Mouse (Mus musculus) right cerebral cortex, postnatal 14 days (tissue): ENCODE measurements around the gene Teddm2.

Experiments
- DNase-seq: peaks from one replicate; pipeline ENCODE4 v3.0.0; 2022

The Teddm2 gene

DNA sequence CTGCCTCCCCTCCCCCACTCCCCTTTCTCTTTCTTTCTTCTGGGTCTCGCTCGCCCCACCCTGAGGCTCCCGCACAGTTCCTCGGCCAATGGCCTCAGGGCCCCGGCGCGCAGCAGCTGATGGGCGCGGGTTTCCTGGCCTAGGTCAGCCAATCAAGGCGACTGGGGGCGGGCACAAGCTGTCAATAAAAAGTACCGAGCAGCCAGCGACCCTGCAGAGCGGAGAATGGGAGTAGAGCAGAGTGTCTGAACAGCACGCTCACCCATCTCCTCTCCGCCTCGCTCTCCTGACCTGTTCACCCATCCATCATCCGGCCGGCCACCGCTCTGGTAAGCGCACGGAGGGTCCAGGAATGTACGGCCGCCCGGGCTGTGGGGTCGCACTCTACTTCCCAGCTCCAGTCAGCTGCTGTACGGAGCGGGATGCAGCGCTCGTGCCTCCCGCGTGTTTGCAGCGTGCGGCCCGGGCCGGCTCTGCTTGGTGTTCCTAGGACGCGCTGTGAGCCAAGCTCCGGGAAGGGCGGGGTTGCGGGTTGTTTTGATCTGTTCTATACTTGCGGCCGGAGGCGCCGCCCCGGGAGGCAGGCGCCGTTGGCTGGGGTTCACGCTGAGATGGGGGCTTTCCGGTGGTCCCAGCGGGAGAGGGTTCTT, at the start of gene Teddm2, which contains the start of gene Glul:
Teddm2 (minus strand) TSS at position 498 of the 650 bp plus-strand sequence.
Glul (plus strand) TSS at position 214 of the 650 bp plus-strand sequence.
- DNase-seq: peak; percentile 91

- no peak for DNase-seq
These were observed 47.8 kb upstream of the Teddm2 start for GRCm38 (mm10) chr1:153947837-153948236.

- DNase-seq: no peak
These were observed 46.9 kb upstream of the Teddm2 start for GRCm38 (mm10) chr1:153946971-153947370.

DNA sequence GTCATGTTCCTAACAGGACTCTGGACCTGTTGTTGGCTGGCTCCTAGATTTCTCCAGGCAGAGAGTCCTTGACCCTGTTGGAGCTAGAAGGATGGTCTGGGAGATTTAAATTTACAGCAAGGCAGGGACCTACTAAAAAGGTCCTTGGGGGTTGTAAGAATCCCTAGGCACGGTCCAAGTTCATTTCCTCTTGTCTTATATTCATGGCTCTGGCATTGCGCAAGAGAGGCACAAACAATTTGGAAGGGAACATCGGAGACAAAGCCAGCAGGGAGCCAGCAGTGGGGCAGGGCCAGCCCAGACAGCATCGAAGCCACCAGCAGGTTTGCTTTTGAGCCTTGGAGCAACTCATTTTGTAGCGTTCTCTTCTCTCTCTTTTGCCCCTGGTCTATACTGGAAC, 45.2 kb upstream of the Teddm2 start:
- no peak for DNase-seq

GRCm38 (mm10) chr1:153940986-153941385, 41.0 kb upstream of the Teddm2 start:
- no peak for DNase-seq

DNA sequence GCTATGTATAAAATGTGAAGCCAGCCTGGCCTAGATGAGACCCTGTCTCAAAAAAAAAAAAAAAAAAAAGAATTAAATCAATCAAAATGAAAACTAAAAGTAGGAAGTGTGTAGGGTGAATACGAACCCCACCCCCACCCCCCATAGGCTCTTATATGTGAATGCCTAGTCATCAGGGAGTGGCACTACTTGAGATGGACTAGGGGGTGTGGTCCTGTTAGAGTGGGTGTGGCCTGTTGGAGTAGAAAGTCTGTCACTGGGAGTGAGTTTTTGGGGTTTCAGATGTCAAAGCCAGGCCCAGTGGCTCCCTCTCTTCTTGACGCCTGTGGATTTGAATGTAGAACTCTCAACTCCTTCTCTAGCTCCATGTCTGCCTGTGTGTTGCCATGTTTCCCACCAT, 37.0 kb upstream of the Teddm2 start:
- no peak for DNase-seq

- no peak for DNase-seq
These were observed 35.9 kb upstream of the Teddm2 start for GRCm38 (mm10) chr1:153935844-153936380.

DNA sequence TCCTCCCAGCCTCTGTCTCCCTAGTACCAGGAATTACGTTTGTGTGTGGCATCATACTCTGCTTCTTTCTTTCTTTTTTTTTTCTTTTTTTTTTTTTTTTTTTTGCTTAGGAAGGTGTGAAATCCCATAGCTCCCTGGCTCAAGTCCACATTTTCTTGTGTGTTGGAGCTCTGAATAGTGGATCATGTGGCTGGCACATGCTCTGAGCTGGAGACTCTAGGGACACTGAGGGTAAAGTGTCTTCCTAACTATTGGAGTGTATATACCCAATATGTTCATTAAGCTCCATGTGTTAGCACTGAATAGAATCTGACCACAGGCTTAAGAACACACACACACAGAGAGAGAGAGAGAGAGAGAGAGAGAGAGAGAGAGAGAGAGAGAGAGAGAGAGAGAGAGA, 33.7 kb upstream of the Teddm2 start:
- DNase-seq: no peak

GRCm38 (mm10) chr1:153930431-153930830, 30.4 kb upstream of the Teddm2 start:
- DNase-seq: no peak

DNA sequence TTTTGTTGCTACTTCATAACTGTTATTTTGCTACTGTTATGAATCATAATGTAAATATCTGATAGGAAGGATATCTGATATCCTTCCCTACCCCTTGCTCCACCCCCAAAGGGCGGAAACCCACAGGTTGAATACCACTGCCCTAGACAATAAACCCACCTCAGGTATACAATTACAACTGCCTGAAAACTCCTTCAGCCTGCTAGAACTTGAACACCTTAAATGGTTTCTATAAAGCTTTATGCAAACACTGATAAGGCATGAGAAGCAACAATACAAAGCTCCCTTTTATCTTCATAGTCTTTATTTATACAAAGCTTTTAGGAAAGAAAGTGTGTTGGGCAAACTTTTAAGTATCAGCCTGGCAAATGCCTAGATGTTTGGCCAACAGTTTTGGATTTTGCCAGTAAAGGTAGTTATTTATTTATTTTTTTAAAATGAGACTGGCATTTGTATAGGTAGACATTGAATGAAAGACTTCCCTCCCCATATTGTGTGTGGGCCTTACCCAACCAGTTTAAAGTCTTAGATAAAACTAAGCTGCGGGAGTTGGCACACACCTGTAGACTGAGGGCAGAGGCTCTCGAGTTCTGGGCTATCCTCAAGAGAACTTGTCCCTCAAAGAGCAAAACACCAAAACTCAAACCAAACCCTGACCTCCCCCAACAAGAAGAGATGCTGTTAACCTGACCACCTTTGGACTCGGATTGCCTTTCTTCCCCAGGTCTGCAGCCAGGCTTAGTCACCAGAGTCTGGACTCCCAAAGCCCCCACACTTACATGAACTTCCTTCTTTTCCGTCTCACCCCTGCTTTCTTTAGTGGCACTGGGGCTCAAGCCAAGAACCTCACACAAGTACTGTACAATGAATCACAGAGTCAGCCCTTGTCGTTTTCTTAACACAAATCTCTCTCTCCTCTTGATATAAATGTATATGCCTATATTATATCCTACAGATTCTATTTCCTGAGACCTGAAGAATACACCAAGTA, 24.7 kb upstream of the Teddm2 start:
- DNase-seq: no peak

DNA sequence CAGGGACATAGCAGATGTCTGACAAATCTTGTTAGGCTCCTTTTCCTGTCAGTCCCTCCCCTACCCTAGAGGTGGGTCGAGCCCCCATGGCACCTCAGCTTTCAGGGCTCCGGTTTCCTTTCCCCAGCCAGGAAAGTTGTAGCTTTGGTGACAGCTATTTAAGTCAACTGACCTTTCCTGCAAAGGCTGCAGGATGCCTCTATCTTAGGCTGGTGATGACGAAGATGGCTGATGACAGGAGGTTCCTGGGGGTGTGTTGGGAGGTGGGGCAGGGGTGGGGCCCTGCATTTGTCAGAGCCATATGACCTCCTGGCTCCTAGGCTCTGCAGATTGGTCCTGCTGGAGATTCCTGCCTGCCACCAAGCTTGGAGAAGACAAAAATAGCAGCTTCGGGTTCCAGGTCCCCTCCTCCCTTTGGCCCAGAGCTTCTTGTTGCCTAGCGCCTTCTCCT, 22.6 kb upstream of the Teddm2 start:
- DNase-seq: no peak

DNA sequence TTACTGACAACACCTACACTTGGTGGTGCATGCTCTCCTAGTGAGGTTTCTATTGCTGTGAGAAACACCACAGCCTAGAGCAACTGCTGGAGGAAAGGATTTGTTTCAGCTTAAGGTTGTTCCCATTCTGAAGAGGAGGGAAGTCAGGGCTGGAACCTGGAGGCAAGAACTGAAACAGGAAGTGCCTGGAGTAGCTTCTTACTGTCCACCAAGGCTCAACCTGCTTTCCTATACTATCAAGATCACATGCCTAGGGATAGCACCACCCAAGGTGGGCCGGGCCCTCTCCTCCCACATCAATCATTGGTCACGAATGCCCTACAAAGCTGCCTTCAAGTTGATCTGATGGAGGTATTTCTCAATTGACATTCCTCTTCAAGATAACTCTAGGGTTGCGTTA, 21.6 kb upstream of the Teddm2 start:
- DNase-seq: no peak

DNA sequence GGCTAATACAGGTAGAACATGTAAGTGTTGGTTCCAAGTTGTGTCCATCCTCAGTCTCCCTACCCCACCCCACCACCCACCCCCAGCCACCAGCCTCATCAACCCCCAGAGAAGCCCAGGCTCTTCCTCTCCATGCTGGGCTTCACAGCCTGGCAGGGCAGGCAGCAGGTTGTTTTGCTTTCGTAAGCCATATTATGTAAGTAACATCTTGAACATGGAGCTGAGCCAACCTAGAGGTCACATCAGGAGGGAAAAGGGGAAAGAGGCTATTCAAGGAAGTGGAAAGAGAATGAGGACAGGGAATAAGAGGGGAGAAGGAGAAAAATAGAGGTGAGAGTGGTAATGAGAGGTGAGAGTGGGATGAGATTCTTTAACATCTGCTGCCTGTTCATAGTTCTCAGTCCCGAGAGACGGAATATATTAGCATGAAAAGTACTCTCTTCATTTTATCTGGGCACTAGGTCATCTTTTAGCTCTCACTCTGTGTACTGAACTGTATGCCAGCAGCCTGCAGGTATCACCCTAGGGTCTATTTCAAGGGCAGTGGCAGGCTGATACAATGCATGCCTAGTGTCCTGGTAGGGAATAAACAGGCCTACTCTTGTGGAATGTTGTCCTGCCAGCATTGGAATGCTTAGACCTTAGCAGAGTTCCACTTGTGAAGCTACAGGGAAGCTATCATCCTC, 18.6 kb upstream of the Teddm2 start:
- DNase-seq: no peak

- no peak for DNase-seq
These were observed 13.8 kb upstream of the Teddm2 start for GRCm38 (mm10) chr1:153913869-153914268.

GRCm38 (mm10) chr1:153911276-153911795, 11.3 kb upstream of the Teddm2 start:
- DNase-seq: no peak

- no peak for DNase-seq
These were observed 10.4 kb upstream of the Teddm2 start for GRCm38 (mm10) chr1:153910423-153910822.

GRCm38 (mm10) chr1:153909963-153910291, 9.9 kb upstream of the Teddm2 start:
- no peak for DNase-seq

DNA sequence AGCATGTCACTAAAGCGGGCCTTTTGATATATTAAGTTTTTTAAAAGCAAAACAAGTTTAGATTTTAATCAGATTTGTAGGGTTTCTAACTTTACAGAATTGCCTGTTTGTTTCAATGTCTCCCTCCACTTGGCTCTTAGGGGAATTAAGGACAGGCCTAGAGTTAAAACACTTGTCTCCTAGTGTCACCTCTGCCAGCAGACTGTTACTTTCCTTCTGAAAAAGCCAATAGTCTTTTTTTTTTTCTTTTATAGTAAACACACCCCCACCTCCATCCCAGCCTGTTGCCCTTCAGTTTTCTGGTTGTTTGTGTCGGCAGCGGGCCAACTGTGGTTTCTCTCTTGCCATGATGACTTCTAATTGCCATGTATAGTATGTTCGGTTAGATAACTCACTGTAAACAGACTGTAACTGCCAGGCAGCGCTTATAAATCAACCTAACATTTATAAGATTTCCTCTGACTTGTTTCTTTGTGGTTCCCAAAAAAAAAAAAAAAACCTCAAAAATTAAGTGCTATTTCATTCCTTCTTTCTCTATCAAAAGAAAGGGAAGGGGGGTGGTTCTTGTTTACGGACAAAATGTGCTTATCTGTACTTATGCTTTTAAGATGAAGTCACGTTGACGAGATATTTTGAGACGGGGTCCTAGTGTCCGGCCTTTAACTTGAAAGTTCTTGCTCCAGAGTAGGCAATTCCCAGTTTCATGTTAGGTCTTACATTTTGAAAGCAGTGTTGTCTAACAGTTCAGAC, 9.4 kb upstream of the Teddm2 start:
- no peak for DNase-seq

- DNase-seq: no peak
These were observed 8.7 kb upstream of the Teddm2 start for GRCm38 (mm10) chr1:153908741-153909140.

DNA sequence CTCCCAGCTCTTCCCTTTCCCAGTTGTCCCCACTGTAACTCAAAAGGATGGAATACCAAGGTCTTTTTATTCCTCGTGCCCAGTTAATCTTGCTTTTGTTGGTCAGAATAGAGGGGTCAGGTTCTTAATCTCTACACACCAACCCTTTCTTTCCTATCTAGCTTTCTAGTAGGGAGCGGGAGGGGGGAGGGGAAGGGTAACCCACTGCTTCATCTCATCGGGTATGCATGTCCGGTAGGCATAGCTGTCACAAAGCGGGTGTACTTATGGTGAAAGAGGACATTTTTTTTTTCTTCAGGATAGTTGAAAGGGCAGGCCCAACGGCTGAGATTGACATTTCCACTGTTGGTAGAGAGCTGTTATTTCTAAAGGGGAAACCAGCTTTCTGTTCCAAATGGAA, 8.2 kb upstream of the Teddm2 start:
- no peak for DNase-seq

DNA sequence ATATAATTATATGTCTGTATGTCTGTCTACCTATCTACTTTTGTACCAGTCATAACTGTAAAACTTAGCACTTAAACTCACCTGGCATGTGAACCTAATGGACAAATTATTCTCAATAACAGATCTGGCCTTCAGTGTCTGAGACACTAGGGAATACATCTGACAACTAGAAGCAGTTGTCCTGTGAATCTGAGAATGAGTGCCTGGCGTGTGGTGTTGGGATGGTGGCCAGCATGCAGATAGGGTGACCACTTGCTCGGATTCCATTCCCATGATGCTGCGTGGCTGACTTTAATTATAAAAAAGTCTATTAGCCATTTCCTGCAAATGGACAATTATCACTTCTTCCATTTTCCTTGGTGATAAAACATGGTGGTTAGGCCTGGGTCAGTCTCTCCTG, 5.9 kb upstream of the Teddm2 start:
- DNase-seq: no peak

- no peak for DNase-seq
These were observed 4.2 kb upstream of the Teddm2 start for GRCm38 (mm10) chr1:153904236-153904635.
